Mouse (Mus musculus) cerebellum, postnatal 36 days (tissue): Measurements from ENCODE around the gene Itpkc.

ENCODE experiments used
- DNase-seq, 2 experiments: peaks; one replicate each; pipeline ENCODE4 v3.0.0; 2021 to 2022; ENCODE audit warnings: mixed read lengths in 2 of 2

Gene Itpkc

GRCm38 (mm10) chr7:27163450-27163805 is 65.0 kb downstream of the Itpkc start:
- DNase-seq = no peak

DNA sequence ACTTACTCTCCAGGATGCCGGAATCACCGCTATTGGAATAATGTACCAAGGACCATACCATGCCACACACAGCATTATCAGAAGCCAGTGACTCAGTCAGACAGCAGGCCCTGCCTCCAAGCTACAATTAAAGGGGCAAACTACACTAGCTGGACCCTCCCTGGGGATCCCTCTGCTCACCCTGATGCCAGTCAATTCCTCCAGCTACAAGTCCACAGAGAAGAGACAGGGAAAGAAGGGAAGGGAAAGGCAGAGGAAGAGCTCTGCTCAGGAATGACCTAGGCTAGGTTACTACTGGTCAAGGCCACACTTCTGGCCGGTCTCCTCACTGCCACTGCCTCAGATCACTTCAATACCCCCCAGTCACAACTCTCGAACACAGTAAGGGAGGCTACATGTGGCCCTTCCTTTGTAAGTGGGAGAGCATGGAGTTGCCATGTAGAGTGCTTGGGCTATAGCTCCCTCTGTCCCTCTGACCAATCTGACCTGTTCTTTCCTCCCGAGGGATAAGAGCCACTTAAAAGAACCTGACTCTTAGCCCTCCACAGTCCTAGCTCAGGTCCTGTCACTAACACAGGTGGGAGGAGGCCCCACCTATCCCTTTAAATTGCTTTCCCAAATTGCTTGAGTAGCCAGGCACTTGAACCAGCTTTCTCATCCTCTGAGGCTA is 65.5 kb downstream of the Itpkc start:
- DNase-seq = no peak

GRCm38 (mm10) chr7:27161744-27162143 is 66.7 kb downstream of the Itpkc start:
- no peak for DNase-seq

GRCm38 (mm10) chr7:27160921-27161320 is 67.5 kb downstream of the Itpkc start:
- DNase-seq = no peak

DNA sequence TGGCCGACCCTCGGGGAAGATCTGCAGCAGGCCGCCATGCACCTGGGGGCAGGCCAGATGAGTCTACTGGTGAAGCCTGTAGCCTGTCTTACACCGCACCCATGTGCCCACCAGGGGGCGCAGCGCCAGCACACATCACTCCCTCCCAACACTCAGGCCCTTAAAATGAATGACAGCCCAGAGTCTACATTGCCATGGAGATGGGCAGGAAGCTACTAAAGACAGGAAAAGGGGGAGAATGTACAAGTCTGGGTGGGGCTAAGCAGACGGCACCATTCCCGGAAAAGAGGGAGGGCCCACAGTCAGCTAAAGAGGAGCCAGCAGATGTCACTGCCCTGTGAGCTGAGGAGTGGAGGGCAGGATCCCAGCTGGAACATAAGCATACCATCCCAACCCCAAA is 68.6 kb downstream of the Itpkc start:
- DNase-seq = peak; percentile 82 to 89

DNA sequence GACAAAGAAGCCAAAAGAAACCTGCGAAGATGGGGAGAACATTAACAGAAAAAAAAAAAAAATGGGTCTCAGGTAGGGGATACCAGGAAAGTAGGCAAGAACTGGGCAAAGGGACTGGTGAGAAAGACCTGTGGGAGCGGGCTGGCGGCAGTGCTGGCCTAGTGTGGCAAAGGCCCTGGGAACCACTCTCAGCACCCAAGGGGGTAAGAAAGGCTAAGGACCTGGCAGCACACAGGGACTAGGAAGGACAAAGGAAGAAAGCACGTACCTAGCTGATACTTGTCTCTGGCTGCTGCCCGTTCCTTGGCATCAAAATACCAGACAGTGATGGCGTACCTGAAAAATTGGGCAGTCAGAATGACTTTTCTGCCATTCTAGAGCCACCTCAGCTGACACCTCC is 69.2 kb downstream of the Itpkc start:
- no peak for DNase-seq

GRCm38 (mm10) chr7:27158171-27158570 is 70.3 kb downstream of the Itpkc start:
- DNase-seq = no peak
